Mouse (Mus musculus): ENCODE measurements at regions not wholly inside any gene's neighbourhood (a gene's known extent, or its start where the extent isn't known, plus 50 kb on each side); places are given as distances from the start of the nearest gene placed in this dataset.

DNA sequence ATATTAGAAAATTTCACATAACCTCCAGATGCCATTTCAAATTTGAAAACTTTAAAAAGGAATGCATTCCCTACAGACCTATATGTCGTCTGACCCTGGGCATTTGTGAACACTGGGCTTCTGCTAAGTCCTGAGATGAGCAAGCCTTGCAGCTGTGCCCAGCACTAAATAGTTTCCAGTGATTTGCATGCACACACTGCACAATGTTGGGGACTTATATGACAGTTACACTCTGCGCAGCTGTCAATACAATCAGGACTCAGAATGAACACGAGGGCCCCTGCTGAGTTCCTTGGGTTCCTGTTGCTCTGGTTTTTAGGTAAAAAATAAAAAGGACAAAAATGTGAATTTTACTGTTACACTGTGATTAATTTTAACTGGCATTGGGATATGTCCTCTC, 377.7 kb upstream of the Tacstd2 start:
- TF ChIP-seq EP300 (IDR thresholded peaks at IDR 0.05; ENCODE audit: insufficient read depth, low read depth, low read length) (no peak), CTCF (IDR thresholded peaks at IDR 0.05; ENCODE audit: low read depth, low read length) (no peak)
